Mouse (Mus musculus) spleen, postnatal 0 days (tissue): ENCODE data around the gene Gm11492. TPM values are rescaled to one million over a fixed set of nuclear protein-coding genes. Genes with fewer than 3 reads are reported as not detected.

Source experiments
- polyA plus RNA-seq: library from polyadenylated mRNA; unstranded; fragments of >200 nt; fragmentation: Nextera tagmentation; extraction: Ambion mirVana; gene quantifications from 2 replicates; pipeline ENCODE4 v1.2.1, GENCODE M21; 2015

The Gm11492 gene
- not detected in 2 replicates for polyA plus RNA-seq

GRCm38 (mm10) chr11:87566501-87566900 lies at the start of gene Gm11492:
TSS of gene Gm11492 (plus strand) at chr11:87566653.

GRCm38 (mm10) chr11:87568255-87568953 lies 2.0 kb downstream of the Gm11492 start, which contains the start of gene Sept4:
TSS of gene Sept4 (plus strand) at chr11:87568903.

DNA sequence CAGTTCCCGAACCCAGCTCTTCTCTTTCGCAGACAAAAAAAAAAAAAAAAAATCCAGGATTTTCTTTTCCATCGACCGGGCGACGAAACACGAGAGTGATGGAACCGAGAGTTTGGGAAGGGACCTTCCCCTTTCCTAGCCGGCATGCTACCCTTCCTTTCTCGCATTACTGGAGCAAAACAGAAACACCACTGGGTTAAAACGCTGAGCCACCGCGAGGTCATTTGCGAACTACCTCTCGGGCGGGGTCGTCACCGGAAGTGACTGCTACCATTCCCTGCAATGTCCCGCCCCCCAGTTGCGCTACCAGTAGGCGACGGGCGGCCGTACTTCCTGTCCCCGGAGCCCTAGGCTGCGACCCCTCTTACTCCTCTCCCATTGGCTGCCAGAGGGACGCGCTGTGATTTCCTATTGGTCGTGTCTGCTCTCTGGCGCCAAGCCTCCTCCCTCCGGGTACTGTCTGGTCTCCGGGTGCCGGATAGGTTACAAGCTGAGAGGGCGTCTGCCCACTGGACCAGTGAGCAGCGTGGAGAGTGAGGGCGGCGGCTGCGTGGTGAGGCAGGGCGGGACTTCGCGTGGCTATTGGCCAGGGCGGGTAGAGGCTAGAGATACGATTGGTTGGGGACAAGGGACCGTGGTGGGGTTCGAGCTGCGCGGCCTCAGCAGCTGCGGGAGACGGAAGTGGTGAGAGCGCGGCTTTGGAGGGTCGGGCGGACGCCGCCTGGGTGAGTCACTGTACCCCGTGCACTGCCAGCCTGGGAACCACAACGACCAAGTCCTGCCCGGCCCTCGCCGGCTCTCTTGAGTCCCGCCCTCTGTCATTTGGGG lies 25.3 kb downstream of the Gm11492 start, which contains the start of gene Mtmr4:
Gene Mtmr4, plus strand, starts transcription at position 637 of the 828 bp plus-strand sequence.

GRCm38 (mm10) chr11:87616790-87617474 lies 50.5 kb downstream of the Gm11492 start, which contains the start of gene Hsf5:
TSS of gene Hsf5 (plus strand) at chr11:87617164.

Other genes with a start within 250 kb of the Gm11492 start
- 2.6 and 4.5 TPM in 2 replicates for gene Ppm1e, start 207.6 kb upstream of the Gm11492 start, polyA plus RNA-seq
- 4.3 and 4.8 TPM in 2 replicates for gene Rad51c, start 161.7 kb upstream of the Gm11492 start, polyA plus RNA-seq
- gene Tex14, start 161.6 kb upstream of the Gm11492 start, polyA plus RNA-seq, result 0.04 and 0.19 TPM in 2 replicates
- 53.8 and 70.3 TPM in 2 replicates for gene Sept4, start 2.2 kb downstream of the Gm11492 start, polyA plus RNA-seq
- 6.6 and 8.5 TPM in 2 replicates for gene Mtmr4, start 25.5 kb downstream of the Gm11492 start, polyA plus RNA-seq
- 0.06 TPM in 2 replicates for gene Hsf5, start 50.5 kb downstream of the Gm11492 start, polyA plus RNA-seq
- 2.3 and 3.2 TPM in 2 replicates for gene Rnf43, start 96.1 kb downstream of the Gm11492 start, polyA plus RNA-seq
- 228 and 242 TPM in 2 replicates for gene Supt4a, start 170.9 kb downstream of the Gm11492 start, polyA plus RNA-seq
- gene Tspoap1, start 193.9 kb downstream of the Gm11492 start, polyA plus RNA-seq, result 2.9 and 4.3 TPM in 2 replicates
- gene Mpo, start 226.9 kb downstream of the Gm11492 start, polyA plus RNA-seq, result 390 and 539 TPM in 2 replicates